Mouse (Mus musculus): ENCODE data around the gene Sh3pxd2b.

DNA sequence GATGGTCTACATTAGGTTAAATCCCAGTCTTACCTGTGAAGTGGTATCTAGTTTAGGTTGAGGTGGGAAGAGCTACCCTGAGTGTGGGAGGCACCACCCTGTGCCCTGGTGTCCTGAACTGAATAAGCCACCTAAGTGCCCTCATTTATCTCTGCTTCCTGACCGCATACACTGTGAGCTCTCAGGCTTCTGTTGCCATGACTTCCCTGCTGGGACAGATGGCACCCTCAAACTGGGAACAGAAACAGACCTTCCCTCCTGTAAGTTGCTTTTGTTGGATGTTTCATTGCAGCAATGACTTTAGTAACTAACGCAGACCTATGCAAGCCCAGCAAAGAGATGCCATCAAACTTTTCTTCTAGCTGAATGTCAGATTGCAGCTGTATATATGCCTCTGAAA, 14.4 kb upstream of the Sh3pxd2b start:
- no peak for TF ChIP-seq CTCF (IDR thresholded peaks at IDR 0.05; ENCODE audit: extremely low read depth, insufficient read depth, low read length)
- no peak for TF ChIP-seq POLR2A (IDR thresholded peaks at IDR 0.05; ENCODE audit: extremely low read depth, insufficient read depth, low read length)

Data from cortical plate, adult 2 months (tissue).